Comparison of ENCODE assay signal across 8 mouse cellular contexts in genomic region chr2:157367184-157367893, GRCm38 (mm10). TPM values are rescaled to one million over a fixed set of nuclear protein-coding genes. Genes with fewer than 3 reads are reported as not detected.
DNase-seq lines count a peak whose midpoint lies in the region; ATAC-seq and TF ChIP-seq lines count a peak whose summit lies in the region.

TSS of gene Manbal (plus strand) at chr2:157367594.

- in situ Hi-C loops in CH12.LX (cut with MboI; ENCODE audit: low pct_ligation_motif_present, low pct_unique_long_range_greater_than_20kb, low sequenced_read_pairs), result no loop called here

- no peaks in the 10 kb centered on the region for H3K9me3 ChIP-seq in CH12.LX (replicated peaks; ENCODE audit: low read length)
- no peaks in the 10 kb centered on the region for H3K9me3 ChIP-seq in forebrain, embryonic 12.5 days
- no peaks in the 10 kb centered on the region for H3K9me3 ChIP-seq in heart, postnatal 0 days (replicated peaks; ENCODE audit: control insufficient read depth, low read length)
- no peaks in the 10 kb centered on the region for H3K9me3 ChIP-seq in liver, embryonic 16.5 days (replicated peaks; ENCODE audit: control insufficient read depth, low read length)
- H3K9me3 ChIP-seq in neural tube, embryonic 13.5 days, result no peaks in the 10 kb centered on the region

- H3K27ac ChIP-seq in CH12.LX (ENCODE audit: insufficient read depth, low read depth), result peak within 1 kb of the TSS; percentile 21; the same call in 1 of the 2 replicates
- peak within 1 kb of the TSS; percentile 89 for H3K27ac ChIP-seq in forebrain, embryonic 12.5 days
- H3K27ac ChIP-seq in heart, postnatal 0 days (ENCODE audit: low read depth), result peak within 1 kb of the TSS; percentile 89
- peak within 1 kb of the TSS; percentile 97 for H3K27ac ChIP-seq in liver, embryonic 16.5 days (ENCODE audit: low read length)
- peak within 1 kb of the TSS; percentile 90 for H3K27ac ChIP-seq in neural tube, embryonic 13.5 days (replicated peaks)
- peak within 1 kb of the TSS; percentile 71 for H3K27ac ChIP-seq in testis, adult 2 months (ENCODE audit: control insufficient read depth, insufficient read depth, low read depth, low read length)

- peaks cover 5 to 20% of the 10 kb centered on the region in 2 experiments; a peak in 3 of 4 replicates for H3K4me1 ChIP-seq in CH12.LX (ENCODE audit: control insufficient read depth in 1 of 2, insufficient read depth in 2 of 2)
- peaks cover 20% of the 10 kb centered on the region for H3K4me1 ChIP-seq in forebrain, embryonic 12.5 days
- H3K4me1 ChIP-seq in heart, postnatal 0 days (ENCODE audit: control insufficient read depth, insufficient read depth), result peaks cover 12% of the 10 kb centered on the region
- H3K4me1 ChIP-seq in liver, embryonic 16.5 days (ENCODE audit: control insufficient read depth, low read depth, low read length), result peaks cover 14% of the 10 kb centered on the region
- H3K4me1 ChIP-seq in neural tube, embryonic 13.5 days (replicated peaks), result peaks cover 34% of the 10 kb centered on the region
- peaks cover 4% of the 10 kb centered on the region for H3K4me1 ChIP-seq in testis, adult 2 months (ENCODE audit: control insufficient read depth, insufficient read depth, low read length)

- H3K9ac ChIP-seq in CH12.LX (ENCODE audit: insufficient read depth, low read depth), result peak within 1 kb of the TSS; percentile 90
- H3K9ac ChIP-seq in forebrain, embryonic 12.5 days, result peak within 1 kb of the TSS; percentile 77
- peak within 1 kb of the TSS; percentile 88 for H3K9ac ChIP-seq in heart, postnatal 0 days (replicated peaks; ENCODE audit: low read depth, low read length)
- H3K9ac ChIP-seq in liver, embryonic 16.5 days (ENCODE audit: low read depth, low read length), result peak within 1 kb of the TSS; percentile 90
- H3K9ac ChIP-seq in neural tube, embryonic 13.5 days, result peak within 1 kb of the TSS; percentile 89

- peak; percentile 89 for DNase-seq in CH12.LX (ENCODE audit: extremely low read depth)
- peak; percentile 86 for DNase-seq in c-Kit-positive CD71-positive TER-119-negative erythroid progenitor cells, embryonic 14.5 days (ENCODE audit: low read depth)
- DNase-seq in heart, postnatal 0 days (ENCODE audit: low spot score), result peak; percentile 61
- DNase-seq in kidney, postnatal 4 days, result peak; percentile 98

- TF ChIP-seq POLR2A in CH12.LX (IDR thresholded peaks at IDR 0.05; ENCODE audit: low read depth, low read length), result peak; percentile 88
- peak; percentile 92 for TF ChIP-seq POLR2A in testis, adult 2 months (IDR thresholded peaks at IDR 0.05; ENCODE audit: control insufficient read depth, low read depth, low read length)

- peak within 1 kb of the TSS; percentile 87 to 94 (median 93) for H3K4me3 ChIP-seq in CH12.LX (replicated peaks in 1 of 3; ENCODE audit: low read depth in 2 of 3, low read length in 2 of 3, poor library complexity in 1 of 3)
- H3K4me3 ChIP-seq in forebrain, embryonic 12.5 days (replicated peaks), result peak within 1 kb of the TSS; percentile 74
- peak within 1 kb of the TSS; percentile 87 for H3K4me3 ChIP-seq in heart, postnatal 0 days (ENCODE audit: low read depth, low read length)
- peak within 1 kb of the TSS; percentile 90 for H3K4me3 ChIP-seq in liver, embryonic 16.5 days (ENCODE audit: low read depth, low read length)
- H3K4me3 ChIP-seq in neural tube, embryonic 13.5 days, result peak within 1 kb of the TSS; percentile 69
- peak within 1 kb of the TSS; percentile 90 for H3K4me3 ChIP-seq in testis, adult 2 months (ENCODE audit: control insufficient read depth, low read depth, low read length)

- peak within 1 kb of the TSS; percentile 75 for H3K4me2 ChIP-seq in CH12.LX (ENCODE audit: insufficient read depth, low read depth, poor library complexity, severe bottlenecking)
- peak within 1 kb of the TSS; percentile 86 for H3K4me2 ChIP-seq in forebrain, embryonic 12.5 days
- H3K4me2 ChIP-seq in heart, postnatal 0 days (ENCODE audit: low read depth, low read length), result peak within 1 kb of the TSS; percentile 85
- peak within 1 kb of the TSS; percentile 70 for H3K4me2 ChIP-seq in liver, embryonic 16.5 days (ENCODE audit: low read depth, low read length)
- peak within 1 kb of the TSS; percentile 95 for H3K4me2 ChIP-seq in neural tube, embryonic 13.5 days

- no peaks in the 10 kb centered on the region for H3K27me3 ChIP-seq in CH12.LX (replicated peaks)
- no peaks in the 10 kb centered on the region for H3K27me3 ChIP-seq in forebrain, embryonic 12.5 days
- H3K27me3 ChIP-seq in heart, postnatal 0 days (ENCODE audit: control insufficient read depth, insufficient read depth, low read length), result no peaks in the 10 kb centered on the region
- H3K27me3 ChIP-seq in liver, embryonic 16.5 days (ENCODE audit: control insufficient read depth, insufficient read depth, low read depth, low read length), result no peaks in the 10 kb centered on the region
- H3K27me3 ChIP-seq in neural tube, embryonic 13.5 days, result no peaks in the 10 kb centered on the region
- H3K27me3 ChIP-seq in testis, adult 2 months (ENCODE audit: control insufficient read depth, insufficient read depth, low read length), result no peaks in the 10 kb centered on the region

- TF ChIP-seq EP300 in CH12.LX (IDR thresholded peaks at IDR 0.05; ENCODE audit: low read length), result no peak
- TF ChIP-seq EP300 in heart, postnatal 0 days (IDR thresholded peaks at IDR 0.05; ENCODE audit: low read depth), result peak; percentile 61; the same call in 1 of the 2 replicates

- peaks cover 16% of the 10 kb centered on the region for H3K79me2 ChIP-seq in CH12.LX (replicated peaks; ENCODE audit: control insufficient read depth, extremely low read depth, insufficient read depth, poor library complexity, severe bottlenecking)

- H3K36me3 ChIP-seq in CH12.LX (replicated peaks in 1 of 2; ENCODE audit: control insufficient read depth in 1 of 2, insufficient read depth in 1 of 2, low read length in 1 of 2), result peaks cover 0 to 26% of the 10 kb centered on the region in 2 experiments
- no peaks in the 10 kb centered on the region; the same call in 1 of the 2 replicates for H3K36me3 ChIP-seq in forebrain, embryonic 12.5 days (replicated peaks)
- no peaks in the 10 kb centered on the region for H3K36me3 ChIP-seq in heart, postnatal 0 days (replicated peaks; ENCODE audit: control insufficient read depth, insufficient read depth, low read length)
- no peaks in the 10 kb centered on the region for H3K36me3 ChIP-seq in liver, embryonic 16.5 days (ENCODE audit: control insufficient read depth, insufficient read depth)
- no peaks in the 10 kb centered on the region for H3K36me3 ChIP-seq in neural tube, embryonic 13.5 days
- no peaks in the 10 kb centered on the region for H3K36me3 ChIP-seq in testis, adult 2 months (ENCODE audit: control insufficient read depth, insufficient read depth, low read length)

- 5% methylated on average over 42 of the region's 42 CpGs for WGBS in forebrain, embryonic 12.5 days
- whole genome bisulfite sequencing in heart, postnatal 0 days, result 5% methylated on average over 42 of the region's 42 CpGs
- WGBS in liver, embryonic 16.5 days (ENCODE audit: insufficient replicate concordance), result 3% methylated on average over 42 of the region's 42 CpGs
- 4% methylated on average over 42 of the region's 42 CpGs for WGBS in neural tube, embryonic 13.5 days

- no peak for TF ChIP-seq CTCF in CH12.LX (conservative IDR thresholded peaks at IDR 0.05 in 1 of 2, IDR thresholded peaks at IDR 0.05 in 1 of 2; ENCODE audit: low read depth in 2 of 2, low read length in 2 of 2)
- TF ChIP-seq CTCF in heart, postnatal 0 days (IDR thresholded peaks at IDR 0.05; ENCODE audit: low read depth), result no peak
- TF ChIP-seq CTCF in testis, adult 2 months (IDR thresholded peaks at IDR 0.05; ENCODE audit: control insufficient read depth, insufficient read depth, insufficient replicate concordance, low read depth, low read length), result no peak

- dilution Hi-C loops in CH12.LX (cut with MboI; ENCODE audit: extremely low pct_ligation_motif_present, extremely low pct_unique_long_range_greater_than_20kb, low sequenced_read_pairs), result no loop called here

- ATAC-seq in forebrain, embryonic 12.5 days (ENCODE audit: low FRiP score), result peak; percentile 89
- peak; percentile 91 for ATAC-seq in heart, postnatal 0 days (ENCODE audit: insufficient read depth, low read depth)
- peak; percentile 92 for ATAC-seq in liver, embryonic 16.5 days (ENCODE audit: low read depth)
- ATAC-seq in neural tube, embryonic 13.5 days (ENCODE audit: low read depth), result peak; percentile 89

- no peak for TF ChIP-seq RAD21 in CH12.LX (IDR thresholded peaks at IDR 0.05; ENCODE audit: low read depth, low read length)

TF ChIP-seq in CH12.LX, 34 proteins besides CTCF, POLR2A, EP300 and RAD21 (continues in another document):
- TF ChIP-seq MAX (IDR thresholded peaks at IDR 0.05; ENCODE audit: low read length) (no peak), KAT2A (IDR thresholded peaks at IDR 0.05; ENCODE audit: insufficient replicate concordance, low read length) (peak; percentile 90; the same call in 1 of the 2 replicates), CHD1 (IDR thresholded peaks at IDR 0.05; ENCODE audit: low read depth, low read length) (no peak), TCF12 (IDR thresholded peaks at IDR 0.05; ENCODE audit: low read depth, low read length) (peak; percentile 83), MXI1 (IDR thresholded peaks at IDR 0.05; ENCODE audit: low read depth, low read length) (peak; percentile 61; the same call in 1 of the 2 replicates), E2F4 (IDR thresholded peaks at IDR 0.05; ENCODE audit: insufficient replicate concordance, low read depth, low read length) (no peak), PAX5 (IDR thresholded peaks at IDR 0.05; ENCODE audit: low read length) (no peak), HCFC1 (IDR thresholded peaks at IDR 0.05; ENCODE audit: low read depth, low read length) (peak; percentile 93), BHLHE40 (IDR thresholded peaks at IDR 0.05; ENCODE audit: low read depth, low read length) (peak; percentile 58), NELFE (IDR thresholded peaks at IDR 0.05; ENCODE audit: low read depth, low read length) (peak; percentile 93), ZC3H11A (IDR thresholded peaks at IDR 0.05; ENCODE audit: low read depth, low read length) (no peak), SIN3A (IDR thresholded peaks at IDR 0.05; ENCODE audit: low read length) (peak; percentile 59; the same call in 1 of the 2 replicates), SMC3 (IDR thresholded peaks at IDR 0.05; ENCODE audit: low read depth, low read length) (no peak; the same call in 1 of the 2 replicates)

RNA-seq across cellular contexts. Expression of gene Manbal, which starts in this region (rescaled TPM):
- total RNA-seq in CH12.LX (2012; rRNA removed), result 15.4 and 17.0 TPM in 2 replicates
- 10.8 and 13.7 TPM in 2 replicates for total RNA-seq in CH12.LX (2014; rRNA removed)
- polyA plus RNA-seq in CH12.LX (2012; ENCODE audit: insufficient read length, low read depth), result 21.7 and 29.4 TPM in 2 replicates
- 68.8 and 69.4 TPM in 2 replicates for polyA plus RNA-seq in forebrain, embryonic 12.5 days (2016; fragmentation: Nextera tagmentation; extraction: Ambion mirVana)
- total RNA-seq in heart, postnatal 0 days (2014; rRNA removed; ENCODE audit: low replicate concordance), result 23.6 and 29.6 TPM in 2 replicates
- polyA plus RNA-seq in heart, postnatal 0 days (2015; fragmentation: Nextera tagmentation; extraction: Ambion mirVana), result 51.1 and 55.5 TPM in 2 replicates
- 20.1 and 20.5 TPM in 2 replicates for polyA plus RNA-seq in liver, embryonic 16.5 days (2015; fragmentation: Nextera tagmentation; extraction: Ambion mirVana)
- polyA plus RNA-seq in neural tube, embryonic 13.5 days (2015; fragmentation: Nextera tagmentation; extraction: Ambion mirVana), result 77.6 and 89.9 TPM in 2 replicates
- 22.5 and 25.7 TPM in 2 replicates for polyA plus RNA-seq in testis, adult 2 months (2012; rRNA removed)

Comparison
In these comparisons a context has a peak if more than half of its experiments do, and no peak if none do; other contexts are left out.
1. Peak in every context shown above with its lines: DNase-seq, ATAC-seq, H3K4me3 ChIP-seq and H3K27ac ChIP-seq.
2. H3K27ac ChIP-seq: peak in every context shown above with its lines; median percentile 97 in liver, embryonic 16.5 days; 90 in neural tube, embryonic 13.5 days; 89 in forebrain, embryonic 12.5 days; 89 in heart, postnatal 0 days; 71 in testis, adult 2 months; 21 in CH12.LX.